Mouse (Mus musculus) heart, adult 2 months (tissue): ENCODE data around the gene Gm2310. TPM values are rescaled to one million over a fixed set of nuclear protein-coding genes. Genes with fewer than 3 reads are reported as not detected.

Source experiments
- DNase-seq, 2 experiments: peaks; one replicate each; pipeline ENCODE4 v3.0.0; 2021
- H3K27ac ChIP-seq: fragments of 200-600 bp; 2 replicates; pipeline ENCODE4 v1.8.1; 2022
- H3K27me3 ChIP-seq: fragments of 200-500 bp; 2 replicates; pipeline ENCODE4 v1.6.1; 2012; ENCODE audit warnings: mild to moderate bottlenecking, low read length, inconsistent platforms, mixed read lengths; ENCODE audit not compliant: control insufficient read depth, insufficient read depth
- H3K36me3 ChIP-seq: fragments of 200-500 bp; 2 replicates; pipeline ENCODE4 v1.6.1; 2012; ENCODE audit warnings: low read length, inconsistent platforms; ENCODE audit not compliant: control insufficient read depth, insufficient read depth
- H3K4me1 ChIP-seq: fragments of 200-500 bp; 2 replicates; pipeline ENCODE4 v1.6.1; 2011; ENCODE audit warnings: low read length; ENCODE audit not compliant: control insufficient read depth, insufficient read depth
- H3K4me3 ChIP-seq: fragments of 200-600 bp; 2 replicates; pipeline ENCODE4 v1.8.1; 2022
- H3K79me2 ChIP-seq: fragments of 200-500 bp; replicated peaks from 2 replicates; pipeline ENCODE4 v1.6.1; 2012; ENCODE audit warnings: mild to moderate bottlenecking, inconsistent platforms, low read length, moderate library complexity, mixed read lengths; ENCODE audit not compliant: control insufficient read depth, insufficient read depth
- H3K9ac ChIP-seq: fragments of 200-500 bp; 2 replicates; pipeline ENCODE4 v1.6.1; 2012; ENCODE audit warnings: low read depth, mild to moderate bottlenecking, control low read depth, inconsistent platforms, low read length, mixed read lengths
- CTCF ChIP-seq: fragments of 200-600 bp; IDR thresholded peaks from 2 replicates; pipeline ENCODE4 v1.8.1; 2022; ENCODE audit warnings: antibody characterized with exemption, mild to moderate bottlenecking, moderate library complexity
- EP300 ChIP-seq: fragments of 200-500 bp; IDR thresholded peaks from 2 replicates; pipeline ENCODE4 v1.6.1; 2011; ENCODE audit warnings: low read depth, low read length, control low read depth; ENCODE audit not compliant: insufficient read depth
- POLR2A ChIP-seq: fragments of 200-500 bp; IDR thresholded peaks from 2 replicates; pipeline ENCODE4 v1.6.1; 2011; ENCODE audit warnings: mild to moderate bottlenecking, low read depth, low read length, control low read depth; ENCODE audit not compliant: insufficient read depth
- WGBS: fragments of 180-500 bp; shearing (Covaris S2); methylation state at CpG from one replicate; pipeline ENCODE4 v1.1.7; 2018; 5-methylcytosine and 5-hydroxymethylcytosine counted together
- intact Hi-C: fragments of 180-260 bp; cut with DNase I; formaldehyde crosslinking; loops from one replicate; pipeline ENCODE4 v1.15.1; 2025
- polyA plus RNA-seq: library from polyadenylated mRNA; depleted of rRNA; stranded (reverse); fragments of >200 nt; gene quantifications from 2 replicates; pipeline ENCODE4 v1.2.3, GENCODE M21; 2012; rRNA removed
- total RNA-seq, 2 experiments: library from RNA; stranded (reverse); gene quantifications; 2 replicates each; pipeline ENCODE4 v1.2.3; 2021

The Gm2310 gene
- total and polyA plus RNA-seq, 3 experiments: not detected

DNA sequence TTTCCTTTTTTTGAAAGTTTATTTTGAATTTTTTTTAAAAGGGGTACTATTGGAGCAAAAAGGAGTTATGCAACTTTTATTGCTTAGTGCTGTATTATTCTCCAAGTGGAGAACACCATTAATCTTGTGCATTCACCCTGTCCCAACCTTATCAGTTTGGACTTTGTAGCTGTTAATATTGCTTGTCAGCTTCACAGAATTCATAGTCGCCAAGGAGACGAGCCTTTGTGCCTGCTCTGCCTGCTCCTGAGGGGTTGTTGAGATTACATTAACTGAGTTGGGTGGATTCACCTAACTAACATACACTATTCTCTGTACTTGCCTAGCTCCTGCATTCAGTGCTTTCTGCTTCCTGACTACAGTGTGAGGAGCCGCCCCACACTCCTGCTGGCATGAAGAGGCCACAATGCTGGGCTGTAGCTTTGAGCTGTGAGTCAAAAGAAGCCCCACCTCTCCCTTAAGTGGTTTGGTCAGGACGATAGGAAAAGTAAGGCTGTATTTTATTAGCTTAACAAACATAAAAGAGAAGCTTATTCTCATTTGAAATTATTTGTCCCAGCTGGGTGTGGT, 50.7 kb downstream of the Gm2310 start:
- H3K9ac ChIP-seq: no peak overlapping the region
- TF ChIP-seq CTCF (no peak), POLR2A (no peak), EP300 (no peak)
- H3K27ac ChIP-seq: no peak overlapping the region
- no peak overlapping the region for H3K4me3 ChIP-seq
- no peaks in the 10 kb centered on the region for H3K4me1 ChIP-seq
- intact Hi-C loops: no loop called here
- H3K27me3 ChIP-seq: no peaks in the 10 kb centered on the region
- H3K36me3 ChIP-seq: no peaks in the 10 kb centered on the region
- 65% methylated on average over 4 of the region's 4 CpGs for WGBS
- no peaks in the 10 kb centered on the region for H3K79me2 ChIP-seq
- no peak for DNase-seq

Other genes starting within 250 kb of the Gm2310 start
- gene Nipbl, start 75.5 kb downstream of the Gm2310 start, total RNA-seq: 10 to 100 TPM; 26.6 to 29.5 TPM
- gene Nipbl, start 75.5 kb downstream of the Gm2310 start, polyA plus RNA-seq: 4.1 and 8.3 TPM in 2 replicates
- 1 to 10 TPM; 1.6 to 1.9 TPM for gene Slc1a3, start 190.8 kb upstream of the Gm2310 start, total RNA-seq
- gene Slc1a3, start 190.8 kb upstream of the Gm2310 start, polyA plus RNA-seq: 2.5 and 5.3 TPM in 2 replicates